Mouse (Mus musculus): ENCODE data around the gene Ptar1. TPM values are rescaled to one million over a fixed set of nuclear protein-coding genes. Genes with fewer than 3 reads are reported as not detected.
"Not testable (repeated sequence)": the region's sequence is repeated elsewhere in the genome, so short reads cannot be mapped to it uniquely, and the experiment has no call there.

The Ptar1 gene
- polyA plus RNA-seq, 1 experiment: 7.4 TPM

- 48% methylated on average over 7 of the region's 7 CpGs for WGBS
- Histone ChIP-seq H3K4me3 (replicated peaks; ENCODE audit: control insufficient read depth, low read depth, low read length) (no peak overlapping the region), H3K27ac (ENCODE audit: control insufficient read depth, insufficient read depth, low read depth, low read length, poor library complexity) (no peak overlapping the region), H3K4me1 (ENCODE audit: control insufficient read depth, insufficient read depth, low read length) (no peaks in the 10 kb centered on the region)
- TF ChIP-seq POLR2A (IDR thresholded peaks at IDR 0.05; ENCODE audit: borderline replicate concordance, control insufficient read depth, low read depth, low read length) (no peak), CTCF (IDR thresholded peaks at IDR 0.05; ENCODE audit: control insufficient read depth, insufficient read depth, low read length) (no peak)
These were observed 23.1 kb upstream of the Ptar1 start for GRCm38 (mm10) chr19:23664083-23664482.

- Histone ChIP-seq H3K4me1 (ENCODE audit: control insufficient read depth, insufficient read depth, low read length) (no peaks in the 10 kb centered on the region), H3K27ac (ENCODE audit: control insufficient read depth, insufficient read depth, low read depth, low read length, poor library complexity) (no peak overlapping the region), H3K4me3 (replicated peaks; ENCODE audit: control insufficient read depth, low read depth, low read length) (no peak overlapping the region)
- no peak for TF ChIP-seq CTCF (IDR thresholded peaks at IDR 0.05; ENCODE audit: control insufficient read depth, insufficient read depth, low read length)
- no peak for TF ChIP-seq POLR2A (IDR thresholded peaks at IDR 0.05; ENCODE audit: borderline replicate concordance, control insufficient read depth, low read depth, low read length)
- 83% methylated on average over 6 of the region's 6 CpGs for WGBS
These were observed 19.0 kb upstream of the Ptar1 start for GRCm38 (mm10) chr19:23668142-23668655.

GRCm38 (mm10) chr19:23673021-23673420, 14.2 kb upstream of the Ptar1 start:
- TF ChIP-seq POLR2A (IDR thresholded peaks at IDR 0.05; ENCODE audit: borderline replicate concordance, control insufficient read depth, low read depth, low read length) (no peak), CTCF (IDR thresholded peaks at IDR 0.05; ENCODE audit: control insufficient read depth, insufficient read depth, low read length) (no peak)
- 76% methylated on average over 2 of the region's 2 CpGs for WGBS
- Histone ChIP-seq H3K4me3 (replicated peaks; ENCODE audit: control insufficient read depth, low read depth, low read length) (no peak overlapping the region), H3K27ac (ENCODE audit: control insufficient read depth, insufficient read depth, low read depth, low read length, poor library complexity) (no peak overlapping the region), H3K4me1 (ENCODE audit: control insufficient read depth, insufficient read depth, low read length) (no peaks in the 10 kb centered on the region)

GRCm38 (mm10) chr19:23675656-23676055, 11.6 kb upstream of the Ptar1 start:
- H3K4me1 ChIP-seq (ENCODE audit: control insufficient read depth, insufficient read depth, low read length); H3K27ac ChIP-seq (ENCODE audit: control insufficient read depth, insufficient read depth, low read depth, low read length, poor library complexity); H3K4me3 ChIP-seq (replicated peaks; ENCODE audit: control insufficient read depth, low read depth, low read length): not testable (repeated sequence)
- WGBS: 91% methylated on average over 8 of the region's 8 CpGs

- Histone ChIP-seq H3K4me1 (ENCODE audit: control insufficient read depth, insufficient read depth, low read length) (no peaks in the 10 kb centered on the region), H3K4me3 (replicated peaks; ENCODE audit: control insufficient read depth, low read depth, low read length) (peak overlapping the region; percentile 89), H3K27ac (ENCODE audit: control insufficient read depth, insufficient read depth, low read depth, low read length, poor library complexity) (peak overlapping the region; percentile 83)
- 2% methylated on average over 14 of the region's 14 CpGs for WGBS
- TF ChIP-seq CTCF (IDR thresholded peaks at IDR 0.05; ENCODE audit: control insufficient read depth, insufficient read depth, low read length) (no peak), POLR2A (IDR thresholded peaks at IDR 0.05; ENCODE audit: borderline replicate concordance, control insufficient read depth, low read depth, low read length) (no peak)
These were observed 300 bp upstream of the Ptar1 start for GRCm38 (mm10) chr19:23686962-23687295.

DNA sequence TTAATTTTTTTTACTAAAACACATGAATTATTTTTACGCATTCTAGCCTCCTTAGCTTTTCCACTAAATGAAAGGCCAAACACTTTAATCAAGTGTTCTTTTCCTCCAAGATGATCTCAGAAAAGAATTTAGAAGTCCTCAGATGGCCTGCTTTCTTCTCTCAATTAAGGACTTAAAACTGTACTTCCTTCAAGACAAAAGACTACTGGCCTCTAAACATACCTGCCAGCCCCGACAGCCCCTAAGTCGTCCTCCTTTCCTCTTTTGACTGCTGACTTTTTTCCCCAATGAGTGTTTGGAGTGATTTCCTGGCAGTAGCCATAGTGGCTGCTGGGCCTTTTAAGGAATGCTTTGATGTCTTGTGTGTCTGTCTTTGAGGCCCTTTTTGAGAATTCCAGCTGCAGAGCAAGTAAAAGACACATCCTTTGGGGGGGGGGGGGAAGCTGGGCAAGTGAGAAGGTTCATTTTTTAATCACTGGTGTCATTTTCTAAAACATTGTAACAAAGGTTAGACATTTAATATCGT, 1.3 kb downstream of the Ptar1 start:
- TF ChIP-seq CTCF (IDR thresholded peaks at IDR 0.05; ENCODE audit: control insufficient read depth, insufficient read depth, low read length) (no peak), POLR2A (IDR thresholded peaks at IDR 0.05; ENCODE audit: borderline replicate concordance, control insufficient read depth, low read depth, low read length) (no peak)
- WGBS: 58% methylated on average over 4 of the region's 4 CpGs
- H3K4me1 ChIP-seq (ENCODE audit: control insufficient read depth, insufficient read depth, low read length): no peaks in the 10 kb centered on the region
- no peak overlapping the region for H3K27ac ChIP-seq (ENCODE audit: control insufficient read depth, insufficient read depth, low read depth, low read length, poor library complexity)
- H3K4me3 ChIP-seq (replicated peaks; ENCODE audit: control insufficient read depth, low read depth, low read length): no peak overlapping the region

DNA sequence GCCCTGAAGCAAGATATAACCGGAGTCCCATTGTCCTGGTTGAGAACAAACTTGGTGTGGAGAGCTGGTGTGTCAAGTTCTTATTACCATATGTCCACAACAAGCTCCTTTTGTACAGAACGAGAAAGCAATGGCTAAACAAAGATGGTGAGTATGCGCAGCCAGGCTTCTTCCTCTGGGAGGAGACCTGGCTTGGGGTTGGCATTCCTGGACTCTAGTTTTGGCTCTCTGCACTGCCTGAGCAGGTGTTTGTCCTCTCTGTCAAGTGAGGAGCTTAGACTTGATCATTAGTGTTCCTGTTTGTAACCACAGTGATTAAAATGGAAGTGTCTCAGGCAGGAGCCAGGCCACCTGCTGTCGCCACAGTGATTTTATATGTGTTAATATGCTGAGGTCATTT, 7.1 kb downstream of the Ptar1 start:
- Histone ChIP-seq H3K27ac (ENCODE audit: control insufficient read depth, insufficient read depth, low read depth, low read length, poor library complexity) (no peak overlapping the region), H3K4me3 (replicated peaks; ENCODE audit: control insufficient read depth, low read depth, low read length) (no peak overlapping the region), H3K4me1 (ENCODE audit: control insufficient read depth, insufficient read depth, low read length) (no peaks in the 10 kb centered on the region)
- 88% methylated on average over 4 of the region's 4 CpGs for WGBS
- TF ChIP-seq CTCF (IDR thresholded peaks at IDR 0.05; ENCODE audit: control insufficient read depth, insufficient read depth, low read length): no peak
- TF ChIP-seq POLR2A (IDR thresholded peaks at IDR 0.05; ENCODE audit: borderline replicate concordance, control insufficient read depth, low read depth, low read length): no peak

- 90% methylated on average over 8 of the region's 8 CpGs for WGBS
- Histone ChIP-seq H3K4me3 (replicated peaks; ENCODE audit: control insufficient read depth, low read depth, low read length) (no peak overlapping the region), H3K4me1 (ENCODE audit: control insufficient read depth, insufficient read depth, low read length) (no peaks in the 10 kb centered on the region), H3K27ac (ENCODE audit: control insufficient read depth, insufficient read depth, low read depth, low read length, poor library complexity) (no peak overlapping the region)
- no peak for TF ChIP-seq CTCF (IDR thresholded peaks at IDR 0.05; ENCODE audit: control insufficient read depth, insufficient read depth, low read length)
- TF ChIP-seq POLR2A (IDR thresholded peaks at IDR 0.05; ENCODE audit: borderline replicate concordance, control insufficient read depth, low read depth, low read length): no peak
These were observed 10.6 kb downstream of the Ptar1 start for GRCm38 (mm10) chr19:23697861-23698260.

DNA sequence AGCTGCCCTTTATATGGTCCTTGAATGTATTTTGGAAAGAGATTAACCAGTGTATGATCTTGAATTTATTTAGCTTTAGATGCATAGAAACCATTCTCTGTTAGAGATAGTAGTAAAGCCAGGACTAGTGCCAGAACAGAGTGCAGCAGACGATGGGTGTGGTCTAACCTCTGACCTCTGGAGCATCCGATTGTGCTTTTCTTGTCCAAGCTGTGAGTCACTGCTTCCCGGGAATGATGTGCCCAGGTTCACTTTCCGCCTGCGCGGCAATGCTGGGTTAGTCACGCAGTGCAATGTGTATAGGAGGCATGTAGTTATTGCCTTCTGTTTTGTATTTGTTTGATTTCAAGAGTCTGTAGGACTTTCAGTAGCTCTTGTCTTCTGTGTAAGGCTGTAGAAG, 11.1 kb downstream of the Ptar1 start:
- no peak overlapping the region for H3K27ac ChIP-seq (ENCODE audit: control insufficient read depth, insufficient read depth, low read depth, low read length, poor library complexity)
- no peak overlapping the region for H3K4me3 ChIP-seq (replicated peaks; ENCODE audit: control insufficient read depth, low read depth, low read length)
- 90% methylated on average over 7 of the region's 7 CpGs for WGBS
- TF ChIP-seq CTCF (IDR thresholded peaks at IDR 0.05; ENCODE audit: control insufficient read depth, insufficient read depth, low read length) (no peak), POLR2A (IDR thresholded peaks at IDR 0.05; ENCODE audit: borderline replicate concordance, control insufficient read depth, low read depth, low read length) (no peak)
- no peaks in the 10 kb centered on the region for H3K4me1 ChIP-seq (ENCODE audit: control insufficient read depth, insufficient read depth, low read length)

Measured in bone marrow, adult 2 months (tissue).